Comparison of ENCODE assay signal across 26 mouse cellular contexts in genomic region chr14:71937157-71937485, GRCm38 (mm10).
"Had no signal": no experiment of that assay in that cellular context is flagged by ENCODE, and none has a peak within 500 bp of the region (broad histone marks: within the 10 kb centered on the region; RNA-seq: fewer than 3 reads in every experiment).

No protein-coding gene starts in this region.

- H3K9me3 ChIP-seq: embryonic facial prominence, embryonic 10.5 days; embryonic facial prominence, embryonic 12.5 days; embryonic facial prominence, embryonic 13.5 days; embryonic facial prominence, embryonic 15.5 days; forebrain, embryonic 10.5 days; forebrain, embryonic 15.5 days had no signal

- H3K27me3 ChIP-seq: embryonic facial prominence, embryonic 12.5 days; embryonic facial prominence, embryonic 13.5 days; embryonic facial prominence, embryonic 15.5 days; forebrain, embryonic 15.5 days had no signal

- H3K27ac ChIP-seq: embryonic facial prominence, embryonic 10.5 days; embryonic facial prominence, embryonic 12.5 days; embryonic facial prominence, embryonic 13.5 days; embryonic facial prominence, embryonic 15.5 days; forebrain, embryonic 10.5 days; forebrain, embryonic 15.5 days; gastrocnemius, adult 2 months; heart, adult 2 months had no signal

- H3K4me2 ChIP-seq: embryonic facial prominence, embryonic 12.5 days; embryonic facial prominence, embryonic 13.5 days; embryonic facial prominence, embryonic 15.5 days; forebrain, embryonic 15.5 days had no signal

- ATAC-seq: forebrain, embryonic 15.5 days; forebrain, embryonic 16.5 days; forebrain, postnatal 0 days had no signal

- H3K4me3 ChIP-seq: embryonic facial prominence, embryonic 10.5 days; embryonic facial prominence, embryonic 12.5 days; embryonic facial prominence, embryonic 13.5 days; embryonic facial prominence, embryonic 15.5 days; erythroblast, embryonic 14.5 days; forebrain, embryonic 10.5 days; forebrain, embryonic 15.5 days; gastrocnemius, adult 2 months; heart, adult 2 months had no signal

- H3K36me3 ChIP-seq: embryonic facial prominence, embryonic 10.5 days; embryonic facial prominence, embryonic 12.5 days; embryonic facial prominence, embryonic 13.5 days; embryonic facial prominence, embryonic 15.5 days; forebrain, embryonic 10.5 days; forebrain, embryonic 15.5 days had no signal

- H3K9ac ChIP-seq: embryonic facial prominence, embryonic 12.5 days; embryonic facial prominence, embryonic 13.5 days; embryonic facial prominence, embryonic 15.5 days; forebrain, embryonic 15.5 days; forebrain, postnatal 0 days had no signal

- H3K4me1 ChIP-seq: embryonic facial prominence, embryonic 10.5 days; embryonic facial prominence, embryonic 12.5 days; embryonic facial prominence, embryonic 13.5 days; embryonic facial prominence, embryonic 15.5 days had no signal

- DNase-seq: cerebellum, adult 18-20 months; cerebellum, adult 2 months; cerebellum, adult 8-10 months; cerebellum, adult 9-10 months; cerebellum, adult 9-11 months; cerebellum, postnatal 10 days; cerebellum, postnatal 14 days; cerebellum, postnatal 25 days; cerebellum, postnatal 36 days; embryo, embryonic 11 days; forebrain, postnatal 0 days; gastrocnemius, adult 2 months; gastrocnemius, postnatal 14 days; gastrocnemius, postnatal 25 days; gastrocnemius, postnatal 36 days; heart, adult 11 months; heart, adult 18-20 months; heart, adult 2 months had no signal
